Mouse (Mus musculus): ENCODE measurements at regions not wholly inside any gene's neighbourhood (a gene's known extent, or its start where the extent isn't known, plus 50 kb on each side); places are given as distances from the start of the nearest gene placed in this dataset.
"Not testable (repeated sequence)": the region's sequence is repeated elsewhere in the genome, so short reads cannot be mapped to it uniquely, and the experiment has no call there.

DNA sequence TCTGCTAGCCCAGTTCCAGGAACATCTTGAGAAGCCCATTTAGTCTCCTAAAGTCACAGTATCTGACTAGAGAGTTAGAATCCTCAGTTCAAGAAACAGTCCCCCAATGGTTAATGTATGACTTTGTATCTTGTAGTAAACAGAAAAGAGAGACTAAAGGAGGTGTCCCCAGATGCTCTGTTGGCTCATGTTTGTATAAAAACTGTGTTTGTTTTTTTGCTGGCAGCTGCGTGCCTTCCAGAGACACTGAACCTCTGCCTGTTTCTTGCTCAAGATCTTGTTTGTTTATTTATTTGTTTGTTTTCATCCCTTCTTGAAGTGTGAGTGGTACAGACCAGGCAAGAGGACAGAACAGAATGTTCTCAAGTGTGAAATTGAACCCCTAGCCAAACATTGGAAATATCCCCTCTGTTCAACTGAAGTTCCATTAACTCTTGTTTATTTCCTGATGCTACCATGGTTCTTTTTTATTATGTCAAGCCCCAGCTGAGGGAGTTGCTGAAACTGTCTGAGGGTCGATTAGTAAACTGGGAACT lies 451.3 kb upstream of the Ube2e3 start:
- DNase-seq: no peak

DNA sequence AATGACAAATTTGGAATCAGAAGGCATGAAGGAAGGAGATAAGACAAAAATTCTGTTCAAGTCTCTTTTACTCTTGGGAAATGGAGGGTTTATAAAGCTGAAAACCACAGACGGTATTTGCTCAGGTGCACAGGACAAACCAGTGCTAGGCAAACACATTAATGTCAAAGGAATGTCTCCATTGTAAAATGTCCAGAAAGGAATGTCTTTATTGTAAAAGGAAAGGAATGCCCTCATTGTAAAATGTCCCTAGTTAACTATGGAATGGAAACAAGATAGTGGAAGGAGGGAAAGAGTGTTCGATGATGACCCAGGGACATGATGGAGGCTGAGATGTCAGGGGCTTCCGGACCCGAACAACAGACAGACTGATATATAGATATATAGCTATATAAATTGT lies 454.9 kb upstream of the Ube2e3 start:
- no peak for DNase-seq

DNA sequence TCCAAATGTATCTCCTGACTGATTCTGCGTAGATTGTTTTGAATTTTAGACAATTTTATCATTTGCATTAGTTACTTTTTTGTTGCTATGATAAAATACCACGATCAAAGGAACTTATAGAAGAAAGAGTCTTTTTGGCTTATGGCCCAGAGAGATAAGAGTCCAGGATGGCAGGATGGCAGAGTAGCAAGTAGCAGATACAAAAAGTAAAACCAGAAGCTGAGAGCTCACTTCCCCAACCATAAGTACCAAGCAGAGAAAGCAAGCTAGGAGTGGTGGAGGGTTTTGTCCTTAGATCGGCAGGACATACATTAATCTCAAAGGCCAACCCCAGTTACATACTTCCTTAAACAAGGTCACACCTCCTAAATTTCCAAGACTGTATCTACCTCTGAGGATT lies 457.7 kb upstream of the Cwc22 start:
- no peak for DNase-seq

DNA sequence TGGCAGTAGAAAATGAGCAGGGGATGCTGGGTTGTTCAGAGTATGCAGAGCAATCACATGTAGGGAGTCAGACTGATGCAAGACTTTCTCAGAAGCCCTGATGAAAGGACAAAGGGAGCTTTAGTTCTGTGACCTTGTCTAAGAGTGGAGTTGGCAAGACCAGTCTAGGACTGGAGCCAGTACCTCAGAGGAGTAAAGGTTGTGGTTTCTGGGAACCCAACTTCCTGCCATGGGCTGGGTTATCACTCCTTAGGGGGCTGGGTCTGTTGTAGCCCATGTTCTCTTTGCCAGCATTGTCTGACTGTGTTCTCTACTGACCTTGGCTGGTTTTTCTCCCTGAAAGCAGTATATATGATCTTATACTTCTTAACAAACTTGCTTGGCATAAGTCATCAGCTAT lies 453.1 kb upstream of the Cwc22 start:
- DNase-seq: no peak

DNA sequence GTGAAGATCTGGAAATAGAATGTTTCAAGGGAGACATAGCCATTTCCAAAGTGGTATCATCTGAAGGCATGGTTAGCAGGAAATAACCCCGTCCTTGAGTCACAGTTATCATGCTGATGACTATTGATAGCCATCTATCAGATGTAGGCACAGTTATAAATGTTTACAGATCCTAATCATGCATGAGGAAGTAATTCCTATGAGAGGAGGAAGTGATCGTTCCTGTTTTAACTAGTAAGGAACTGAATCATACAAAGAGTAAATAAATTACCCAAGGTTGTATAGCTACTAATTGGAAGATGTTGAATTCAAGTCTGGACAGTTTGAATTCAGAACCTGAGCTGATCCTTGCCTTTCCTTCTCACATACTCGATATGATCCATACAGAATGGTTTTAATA lies 450.7 kb upstream of the Cwc22 start:
- DNase-seq: no peak

DNA sequence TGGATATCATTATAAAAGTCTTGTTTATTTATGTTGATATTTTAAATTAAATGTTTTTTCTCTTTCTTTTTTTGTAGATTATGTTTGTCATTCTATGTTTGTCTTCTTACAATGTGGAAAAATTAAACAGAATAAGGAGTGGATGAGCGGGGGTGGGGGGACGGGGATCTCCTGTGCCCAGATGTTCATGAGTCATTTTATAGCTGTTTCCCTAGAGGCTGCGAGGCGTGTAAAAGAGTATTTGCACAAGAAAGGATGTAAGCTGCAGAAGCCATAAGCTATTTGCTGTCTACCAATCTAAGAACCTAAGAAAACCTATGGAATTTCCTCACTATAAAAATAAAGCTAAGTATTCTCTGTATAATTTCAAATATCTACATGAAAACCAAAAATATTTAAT lies 446.9 kb upstream of the Cwc22 start:
- DNase-seq: no peak

DNA sequence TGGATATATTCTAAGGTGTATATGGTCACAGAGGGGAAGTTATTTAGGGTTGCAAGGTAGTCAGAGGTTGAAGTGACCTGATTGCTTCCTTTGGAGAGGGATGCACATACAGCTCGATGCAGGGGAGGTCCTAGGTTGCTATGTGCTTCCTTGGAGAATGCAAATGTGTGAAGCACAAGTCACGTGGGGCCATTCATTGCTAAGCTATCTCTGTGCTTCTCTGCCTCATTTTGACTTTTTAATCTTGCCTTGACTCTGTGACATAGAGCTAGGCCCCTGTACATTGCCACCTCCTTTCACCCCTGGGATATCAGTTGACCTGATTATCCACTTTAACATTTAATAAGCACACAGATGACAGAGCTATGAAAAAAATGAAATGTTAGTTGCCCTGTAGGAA lies 446.2 kb upstream of the Cwc22 start:
- DNase-seq: no peak

DNA sequence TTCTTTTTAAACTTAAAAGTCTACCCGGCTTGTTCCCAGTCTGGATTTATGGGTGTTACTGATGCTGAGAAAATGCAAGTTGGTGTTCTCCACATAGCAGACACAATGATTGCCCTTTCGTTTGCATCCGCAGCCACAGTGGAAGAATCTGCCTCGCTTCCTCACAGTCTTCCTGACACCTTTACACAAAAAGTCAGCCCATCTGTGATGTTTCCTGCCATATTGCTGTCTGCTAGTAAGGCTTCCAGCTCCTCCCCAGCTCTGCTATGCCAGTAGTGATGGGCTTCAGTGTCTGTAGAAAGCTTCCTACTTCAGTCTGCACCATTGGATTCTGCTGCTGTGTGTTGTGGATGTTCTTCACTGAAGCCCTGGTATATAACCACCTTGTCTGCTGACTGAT lies 441.8 kb upstream of the Cwc22 start:
- DNase-seq: no peak

DNA sequence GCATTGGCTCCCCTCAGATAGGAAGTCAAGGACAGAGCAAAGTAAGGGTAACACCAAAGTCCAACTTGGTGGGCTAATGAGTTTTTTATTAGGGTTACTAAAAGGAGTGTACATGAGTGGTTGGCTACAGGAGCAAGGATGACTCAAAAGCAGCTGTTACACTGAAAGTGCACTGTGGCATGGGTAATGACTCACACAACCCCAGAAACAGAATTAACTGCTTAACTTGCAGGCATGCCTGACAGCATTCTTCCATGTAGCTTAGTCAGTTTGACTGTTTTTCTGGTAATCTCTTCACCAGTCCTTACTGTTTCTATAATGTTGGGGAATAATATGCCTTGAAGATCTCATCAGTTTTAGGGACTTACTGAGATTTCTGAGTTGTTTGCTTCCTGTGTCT lies 435.1 kb upstream of the Cwc22 start:
- DNase-seq: no peak

DNA sequence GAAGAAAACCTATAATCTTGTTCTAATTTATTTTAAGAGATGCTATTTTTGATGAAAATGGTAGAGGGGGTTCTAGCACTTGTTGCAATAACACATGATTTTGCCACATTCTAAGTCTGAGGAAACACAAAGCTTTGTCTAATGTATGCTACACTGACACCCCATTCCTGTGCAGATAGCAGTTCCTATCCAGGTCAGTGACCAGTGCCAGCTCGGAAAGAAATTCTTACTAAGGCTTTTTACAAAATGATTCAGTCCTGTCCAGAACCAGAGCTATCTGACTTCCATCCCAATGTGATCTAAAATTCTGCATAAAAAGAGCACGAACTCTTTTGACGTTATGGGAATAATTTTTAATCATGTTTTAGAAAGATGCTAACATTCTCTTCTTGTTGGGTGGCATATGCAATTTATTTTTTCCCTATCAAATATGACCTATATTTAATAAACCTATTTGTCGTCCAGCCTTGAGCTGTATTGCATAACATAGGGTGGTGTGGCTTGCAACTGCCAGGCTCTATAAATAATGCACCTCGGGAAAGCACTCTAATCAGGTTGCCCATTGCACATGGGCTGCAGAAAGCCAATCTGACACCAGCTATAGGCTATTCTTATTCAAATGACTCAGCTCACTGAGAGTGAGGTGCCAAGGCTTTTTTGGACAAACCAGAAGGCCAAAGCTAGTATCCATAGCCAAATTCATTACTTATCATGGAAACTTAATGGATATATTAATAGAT lies 385.7 kb upstream of the Cwc22 start:
- DNase-seq: no peak

DNA sequence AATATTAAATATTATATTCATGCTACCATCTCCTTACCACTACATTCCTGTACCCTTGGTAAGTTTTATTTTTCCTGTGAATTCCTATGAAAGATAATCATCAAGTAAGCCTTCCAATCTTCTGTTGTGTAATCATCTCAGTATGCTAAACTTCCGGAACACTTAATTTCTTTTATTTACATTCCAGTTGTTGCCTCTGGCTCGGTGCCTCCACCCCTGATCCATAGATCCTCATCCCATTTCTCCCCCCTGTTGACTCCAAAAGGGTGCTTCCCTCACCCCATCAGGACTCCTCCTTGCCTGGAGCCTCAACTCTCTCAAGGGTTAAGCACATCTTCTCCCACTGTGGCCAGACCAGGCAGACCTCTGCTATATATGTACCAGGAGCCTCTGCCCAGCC lies 379.9 kb upstream of the Cwc22 start:
- no peak for DNase-seq

DNA sequence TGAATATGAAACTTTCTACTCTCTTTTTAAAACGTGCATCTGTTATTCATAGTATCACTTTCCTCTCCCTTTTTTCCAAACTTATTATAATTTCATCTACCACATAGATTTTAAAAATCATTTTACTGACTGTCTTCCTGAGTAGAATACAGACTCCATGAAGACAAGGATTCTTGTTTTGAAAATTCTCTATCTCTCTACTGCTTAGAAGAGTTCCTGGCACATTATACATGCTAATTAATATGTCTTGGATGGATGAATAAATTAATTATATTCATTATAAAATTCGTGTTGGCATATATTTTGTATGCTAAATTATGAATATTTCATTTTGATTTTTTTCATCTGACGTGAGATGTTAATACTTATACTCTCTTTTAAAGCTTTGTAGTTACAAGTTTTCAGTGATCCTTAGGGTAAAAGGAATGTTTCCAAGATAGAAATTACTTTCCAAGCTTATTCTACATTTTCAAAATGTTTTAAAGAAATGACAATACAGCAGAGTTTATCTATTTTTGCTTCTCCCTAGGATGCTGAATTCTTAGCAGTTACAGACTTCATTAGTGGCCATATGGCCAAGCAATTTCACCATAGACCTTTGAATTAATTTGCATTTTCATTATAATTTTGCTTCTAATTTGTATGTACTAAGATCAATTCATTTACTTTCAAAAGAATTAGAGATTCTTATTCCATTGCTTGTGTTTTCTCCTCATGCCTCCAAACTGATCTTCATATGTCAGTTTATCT lies 376.2 kb upstream of the Cwc22 start:
- DNase-seq: no peak

DNA sequence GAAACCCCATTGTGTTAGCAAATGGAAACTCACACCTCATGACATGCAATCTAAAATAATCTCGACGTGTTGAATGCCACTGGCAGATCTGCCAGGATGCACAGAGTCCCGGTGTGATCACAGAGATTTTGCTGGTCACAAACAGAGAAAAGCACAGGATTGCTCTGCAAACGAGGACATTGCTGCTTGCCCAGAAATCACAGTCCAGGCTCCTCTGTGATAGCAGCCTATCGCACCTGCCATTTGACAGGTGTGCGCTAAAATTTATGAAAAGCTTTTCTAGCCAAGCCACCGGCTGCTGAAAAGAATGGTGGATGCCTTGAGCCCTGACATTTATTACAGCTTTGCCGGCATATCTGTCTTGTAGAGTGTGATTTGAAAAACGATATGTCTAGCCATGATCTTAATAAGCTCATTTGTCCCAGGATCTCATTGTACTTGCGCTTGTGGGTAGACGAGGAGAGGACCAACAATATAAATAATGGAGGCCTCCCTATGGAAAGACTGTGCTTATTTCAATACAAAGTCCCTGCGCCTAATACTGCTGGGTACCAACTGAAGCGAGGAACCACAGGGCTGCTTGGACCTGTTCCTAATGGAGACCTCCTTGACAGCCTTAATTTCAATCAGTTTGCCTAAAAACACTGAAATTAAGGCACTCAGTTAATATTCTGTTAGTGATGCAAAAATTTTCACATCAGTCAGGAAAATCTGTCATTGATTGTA lies 365.8 kb upstream of the Cwc22 start:
- no peak for DNase-seq

DNA sequence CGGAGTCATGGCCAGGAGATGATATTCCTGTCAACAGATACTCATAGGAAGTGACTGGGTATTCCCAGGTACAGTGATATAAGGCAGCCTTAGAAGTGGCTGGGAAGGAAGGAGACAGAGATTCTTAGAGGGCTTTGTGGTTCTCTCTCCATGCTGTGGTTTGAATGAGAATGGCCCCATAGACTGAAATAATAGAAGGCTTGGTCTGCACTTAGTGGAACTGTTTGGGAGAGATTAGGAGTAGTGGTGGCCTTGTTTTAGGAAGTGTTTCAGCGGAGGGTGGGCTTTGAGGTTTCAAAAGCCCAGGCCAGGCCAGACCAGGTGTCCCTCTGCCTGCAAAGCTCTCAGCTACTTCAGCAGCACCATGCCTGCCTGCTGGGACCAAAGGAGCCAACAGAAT lies 363.2 kb upstream of the Cwc22 start:
- DNase-seq: no peak

DNA sequence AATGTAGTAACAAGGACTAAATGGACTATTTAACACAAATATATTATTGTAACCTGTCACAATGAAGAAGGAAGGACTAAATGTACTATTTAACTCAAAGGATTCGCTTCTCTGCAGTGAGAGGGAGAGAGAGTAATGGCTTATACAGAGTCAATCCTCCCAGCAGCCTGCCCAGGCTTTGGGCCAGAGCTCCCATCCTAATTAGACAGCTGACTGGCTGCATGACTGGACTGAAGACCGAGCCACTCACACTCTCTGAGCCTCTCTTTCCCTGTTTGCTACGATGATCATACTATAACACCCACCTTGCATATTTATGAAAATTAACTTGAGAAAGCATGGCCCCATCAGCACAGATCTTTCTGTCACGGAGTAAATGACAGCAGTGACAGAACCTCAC lies 360.7 kb upstream of the Cwc22 start:
- no peak for DNase-seq

DNA sequence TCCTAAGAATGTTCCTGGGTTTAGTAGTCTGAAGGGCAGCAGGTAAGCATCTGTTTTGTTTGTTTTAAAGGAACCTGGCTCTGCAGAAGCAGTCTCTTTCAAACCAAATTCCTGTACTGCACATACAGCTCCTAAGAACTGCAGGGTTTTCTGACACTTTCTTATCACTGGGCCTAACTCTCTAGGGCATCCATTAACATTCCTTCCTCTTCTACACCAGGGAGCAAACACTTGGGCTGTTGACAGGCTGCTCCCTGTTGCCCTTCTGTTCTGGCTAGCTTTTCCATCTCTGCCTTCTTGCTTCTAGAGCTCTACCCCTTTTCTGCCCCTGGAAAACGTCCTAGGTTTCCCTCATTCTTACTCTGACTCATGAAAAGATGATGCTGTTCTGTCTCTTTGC lies 345.5 kb upstream of the Cwc22 start:
- no peak for DNase-seq

DNA sequence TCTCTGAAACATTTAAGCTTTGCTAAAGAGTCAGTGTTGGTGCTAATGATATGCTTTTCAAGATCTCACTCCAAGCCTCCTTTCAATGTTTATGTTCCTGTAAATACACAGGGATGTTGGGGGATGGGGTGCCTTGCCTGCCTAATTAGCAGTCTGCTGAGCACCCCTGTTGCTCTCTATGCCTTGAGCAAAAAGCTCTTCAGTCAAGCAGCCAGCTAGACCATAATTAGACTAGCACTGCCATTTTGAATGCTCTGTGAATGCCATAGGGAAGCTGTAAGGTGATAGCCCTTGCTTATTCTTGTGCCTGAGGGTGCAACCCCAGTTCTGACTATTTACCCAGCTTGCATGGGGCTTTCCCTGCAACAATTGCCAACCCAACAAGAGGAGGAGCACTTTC lies 338.6 kb upstream of the Cwc22 start:
- no peak for DNase-seq

DNA sequence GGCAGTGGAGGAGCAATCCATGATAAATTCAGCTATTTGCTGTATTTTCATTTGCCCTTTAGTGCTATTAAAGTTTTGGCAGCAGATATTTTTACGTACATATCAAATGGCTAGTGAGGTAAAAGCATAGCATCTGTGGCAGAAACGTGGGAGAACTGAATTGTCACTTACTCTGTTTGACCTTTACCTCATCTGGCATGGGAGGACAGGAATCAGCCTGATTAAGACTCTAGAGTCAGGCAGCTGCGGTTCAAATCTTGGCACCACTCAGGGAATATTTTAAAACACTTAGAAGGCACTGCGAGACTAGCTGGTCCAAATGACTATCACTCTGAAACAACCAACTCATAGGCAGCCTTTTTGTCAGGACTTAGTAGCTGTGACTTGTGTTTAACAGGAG lies 337.4 kb upstream of the Cwc22 start:
- no peak for DNase-seq

DNA sequence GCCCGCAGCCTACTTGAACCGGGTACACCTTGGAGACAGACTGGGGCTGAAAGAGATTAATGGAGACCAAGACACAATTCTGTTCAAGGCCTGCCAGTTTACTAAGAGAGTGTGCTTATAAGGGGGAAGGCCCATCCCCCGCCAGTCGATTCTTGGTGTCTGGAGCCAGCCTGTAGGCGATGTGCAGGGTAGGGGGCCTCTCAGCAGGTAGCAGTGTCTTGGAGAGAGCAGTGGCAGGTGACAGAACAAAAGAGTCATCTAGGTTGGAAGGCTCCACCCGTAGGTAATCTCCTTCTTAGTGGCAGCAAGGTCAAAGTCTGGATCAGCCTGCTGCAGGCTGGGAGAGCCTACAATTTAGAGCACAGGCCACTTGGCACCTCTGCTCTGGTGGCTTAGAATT lies 335.7 kb upstream of the Cwc22 start:
- DNase-seq: not testable (repeated sequence)

DNA sequence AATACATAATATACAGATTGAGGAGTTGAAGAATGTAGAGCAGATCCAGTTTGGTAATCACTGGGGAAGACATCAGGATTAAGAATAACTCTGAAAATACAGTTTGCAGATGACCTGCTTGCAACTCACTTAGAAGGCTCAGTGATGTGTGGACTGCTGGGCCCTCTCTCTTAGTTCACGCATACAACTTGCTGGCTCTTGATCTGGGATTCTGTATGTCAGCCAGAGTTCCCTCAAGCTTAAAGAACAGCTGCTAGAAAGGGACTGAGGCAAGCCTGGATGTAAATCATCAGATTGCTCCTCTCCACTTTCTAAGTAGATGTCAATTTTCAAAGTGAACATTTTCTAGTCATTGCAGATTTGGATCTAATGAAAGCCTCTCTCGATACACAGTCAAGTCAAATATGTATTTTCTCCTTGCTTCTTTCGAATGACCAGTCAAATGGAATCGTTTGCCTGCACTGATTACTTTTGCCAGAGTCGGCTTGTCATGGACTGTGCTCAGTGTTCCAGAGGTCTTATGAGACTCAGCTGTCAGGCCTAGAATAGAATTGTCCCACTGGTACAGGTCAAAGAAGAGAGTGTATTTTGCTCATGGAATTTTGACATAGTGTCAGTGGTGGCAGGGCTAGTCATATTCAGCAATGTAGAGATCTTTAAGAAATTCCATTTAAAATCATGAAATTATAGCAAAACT lies 334.2 kb upstream of the Cwc22 start:
- no peak for DNase-seq

DNA sequence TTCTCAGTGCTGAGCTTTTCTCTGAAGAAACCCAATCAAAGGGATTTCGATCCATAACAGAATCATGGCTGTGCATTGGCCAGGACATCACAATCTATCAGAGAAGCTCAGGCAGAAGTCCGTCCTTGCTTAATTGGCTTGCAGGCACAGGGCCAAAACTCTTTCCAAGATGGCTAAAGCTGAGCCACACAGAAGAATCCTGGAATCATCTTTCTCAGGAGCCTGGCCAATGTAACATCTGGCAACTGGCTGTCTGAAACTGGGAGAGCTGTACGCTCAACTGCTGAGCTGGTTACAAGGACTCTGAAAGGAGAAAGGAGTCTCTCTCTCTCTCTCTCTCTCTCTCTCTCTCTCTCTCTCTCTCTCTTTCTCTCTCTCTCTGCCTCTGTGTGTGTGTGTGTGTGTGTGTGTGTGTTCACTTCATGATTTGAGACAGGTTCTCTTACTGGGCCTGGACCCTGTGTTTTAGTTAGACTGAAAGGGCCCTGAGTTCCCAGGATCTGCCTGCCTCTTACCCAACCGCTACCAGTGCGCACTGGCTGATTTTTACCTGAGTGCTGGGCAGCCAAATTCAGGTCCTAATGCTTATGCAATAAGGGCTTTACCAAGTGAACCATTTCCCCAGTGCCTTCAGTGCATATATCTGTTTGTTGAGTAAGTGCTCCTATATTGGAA lies 333.3 kb upstream of the Cwc22 start:
- DNase-seq: peak; percentile 61

DNA sequence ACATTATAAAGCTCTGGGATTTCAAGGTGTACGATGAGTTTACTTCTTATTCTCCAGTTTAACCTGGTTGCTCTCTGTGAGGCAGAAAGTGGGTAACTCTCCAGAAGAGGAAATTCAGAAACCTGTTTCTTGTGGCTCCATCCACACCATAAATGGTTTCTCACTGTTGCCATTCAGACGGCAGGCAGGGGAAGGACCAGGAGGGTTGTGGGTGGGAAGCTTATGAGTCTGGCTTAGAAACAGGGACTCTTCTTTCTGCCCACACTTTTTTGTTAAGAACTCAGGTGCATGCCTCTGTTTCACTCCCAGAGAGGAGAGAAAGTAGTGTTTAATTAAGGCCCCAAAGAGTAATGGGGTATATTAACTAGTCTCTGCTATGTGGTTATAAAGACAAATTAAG lies 332.5 kb upstream of the Cwc22 start:
- DNase-seq: no peak

DNA sequence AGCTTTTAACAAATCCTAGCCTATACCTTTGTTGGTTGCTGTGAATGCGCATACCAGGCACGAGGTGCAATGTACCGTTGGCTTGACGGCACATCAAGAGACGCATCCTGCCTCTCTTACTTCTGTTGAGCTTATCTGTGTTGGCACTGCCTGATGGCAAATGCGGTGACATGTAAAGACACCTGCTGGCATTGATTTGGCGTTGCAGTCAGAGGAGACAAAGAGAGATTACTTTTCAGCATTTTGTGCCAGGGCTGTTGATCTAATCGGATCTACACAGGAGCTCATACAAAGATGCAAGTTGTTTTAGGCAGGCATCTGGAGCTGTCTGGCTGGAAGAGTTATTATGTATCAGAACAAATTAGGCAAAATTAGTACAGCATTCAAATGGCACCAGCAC lies 331.5 kb upstream of the Cwc22 start:
- DNase-seq: no peak
